Mouse (Mus musculus): Measurements from ENCODE around the gene Tmem132d.

Gene Tmem132d

GRCm38 (mm10) chr5:128405071-128405470 is 27.8 kb downstream of the Tmem132d start:
- DNase-seq (ENCODE audit: low read depth, low spot score) = no peak

- no peak for DNase-seq (ENCODE audit: low read depth, low spot score)
These were observed 28.7 kb downstream of the Tmem132d start for GRCm38 (mm10) chr5:128404223-128404622.

GRCm38 (mm10) chr5:128392372-128392771 is 40.5 kb downstream of the Tmem132d start:
- no peak for DNase-seq (ENCODE audit: low read depth, low spot score)

GRCm38 (mm10) chr5:128389665-128390064 is 43.2 kb downstream of the Tmem132d start:
- DNase-seq (ENCODE audit: low read depth, low spot score) = no peak

- DNase-seq (ENCODE audit: low read depth, low spot score) = peak; percentile 49
These were observed 44.3 kb downstream of the Tmem132d start for GRCm38 (mm10) chr5:128388358-128389141.

- DNase-seq (ENCODE audit: low read depth, low spot score) = no peak
These were observed 63.1 kb downstream of the Tmem132d start for GRCm38 (mm10) chr5:128369814-128370213.

GRCm38 (mm10) chr5:128369111-128369510 is 63.8 kb downstream of the Tmem132d start:
- DNase-seq (ENCODE audit: low read depth, low spot score) = no peak

- DNase-seq (ENCODE audit: low read depth, low spot score) = no peak
These were observed 67.5 kb downstream of the Tmem132d start for GRCm38 (mm10) chr5:128365261-128365985.

GRCm38 (mm10) chr5:128360946-128361675 is 71.8 kb downstream of the Tmem132d start:
- DNase-seq (ENCODE audit: low read depth, low spot score) = no peak

GRCm38 (mm10) chr5:128348835-128349234 is 84.0 kb downstream of the Tmem132d start:
- peak; percentile 79 for DNase-seq (ENCODE audit: low read depth, low spot score)

GRCm38 (mm10) chr5:128336841-128337240 is 96.0 kb downstream of the Tmem132d start:
- DNase-seq (ENCODE audit: low read depth, low spot score) = no peak

GRCm38 (mm10) chr5:128332766-128333165 is 100.1 kb downstream of the Tmem132d start:
- no peak for DNase-seq (ENCODE audit: low read depth, low spot score)

GRCm38 (mm10) chr5:128330351-128330750 is 102.5 kb downstream of the Tmem132d start:
- no peak for DNase-seq (ENCODE audit: low read depth, low spot score)

GRCm38 (mm10) chr5:128302387-128302786 is 130.5 kb downstream of the Tmem132d start:
- no peak for DNase-seq (ENCODE audit: low read depth, low spot score)

- no peak for DNase-seq (ENCODE audit: low read depth, low spot score)
These were observed 141.7 kb downstream of the Tmem132d start for GRCm38 (mm10) chr5:128291191-128291590.

GRCm38 (mm10) chr5:128273255-128273654 is 159.6 kb downstream of the Tmem132d start:
- peak; percentile 8 for DNase-seq (ENCODE audit: low read depth, low spot score)

GRCm38 (mm10) chr5:128267366-128267765 is 165.5 kb downstream of the Tmem132d start:
- DNase-seq (ENCODE audit: low read depth, low spot score) = no peak

- peak; percentile 45 for DNase-seq (ENCODE audit: low read depth, low spot score)
These were observed 188.7 kb downstream of the Tmem132d start for GRCm38 (mm10) chr5:128244219-128244618.

- no peak for DNase-seq (ENCODE audit: low read depth, low spot score)
These were observed 196.1 kb downstream of the Tmem132d start for GRCm38 (mm10) chr5:128236638-128237335.

GRCm38 (mm10) chr5:128235611-128236010 is 197.3 kb downstream of the Tmem132d start:
- DNase-seq (ENCODE audit: low read depth, low spot score) = no peak

GRCm38 (mm10) chr5:128233101-128233500 is 199.8 kb downstream of the Tmem132d start:
- DNase-seq (ENCODE audit: low read depth, low spot score) = no peak

GRCm38 (mm10) chr5:128218281-128218680 is 214.6 kb downstream of the Tmem132d start:
- no peak for DNase-seq (ENCODE audit: low read depth, low spot score)

Data from embryo, embryonic 11.5 days (tissue).